Mouse (Mus musculus) large intestine, adult 2 months (tissue): Measurements from ENCODE around the gene Lrrc10. TPM values are rescaled to one million over a fixed set of nuclear protein-coding genes. Genes with fewer than 3 reads are reported as not detected.
"Not testable (repeated sequence)": the region's sequence is repeated elsewhere in the genome, so short reads cannot be mapped to it uniquely, and the experiment has no call there.

Experiments used
- DNase-seq: peaks from one replicate; pipeline ENCODE4 v3.0.0-alpha.2; 2012; ENCODE audit warnings: low read depth, low spot score
- WGBS: fragments of 180-500 bp; shearing (Covaris S2); methylation state at CpG from one replicate; pipeline ENCODE4 v1.1.7; 2018; 5-methylcytosine and 5-hydroxymethylcytosine counted together
- polyA plus RNA-seq: library from polyadenylated mRNA; depleted of rRNA; stranded (reverse); fragments of >200 nt; gene quantifications from 2 replicates; pipeline ENCODE4 v1.2.3, GENCODE M21; 2012; rRNA removed

Gene Lrrc10
- polyA plus RNA-seq = 0.07 and 0.10 TPM in 2 replicates

DNA sequence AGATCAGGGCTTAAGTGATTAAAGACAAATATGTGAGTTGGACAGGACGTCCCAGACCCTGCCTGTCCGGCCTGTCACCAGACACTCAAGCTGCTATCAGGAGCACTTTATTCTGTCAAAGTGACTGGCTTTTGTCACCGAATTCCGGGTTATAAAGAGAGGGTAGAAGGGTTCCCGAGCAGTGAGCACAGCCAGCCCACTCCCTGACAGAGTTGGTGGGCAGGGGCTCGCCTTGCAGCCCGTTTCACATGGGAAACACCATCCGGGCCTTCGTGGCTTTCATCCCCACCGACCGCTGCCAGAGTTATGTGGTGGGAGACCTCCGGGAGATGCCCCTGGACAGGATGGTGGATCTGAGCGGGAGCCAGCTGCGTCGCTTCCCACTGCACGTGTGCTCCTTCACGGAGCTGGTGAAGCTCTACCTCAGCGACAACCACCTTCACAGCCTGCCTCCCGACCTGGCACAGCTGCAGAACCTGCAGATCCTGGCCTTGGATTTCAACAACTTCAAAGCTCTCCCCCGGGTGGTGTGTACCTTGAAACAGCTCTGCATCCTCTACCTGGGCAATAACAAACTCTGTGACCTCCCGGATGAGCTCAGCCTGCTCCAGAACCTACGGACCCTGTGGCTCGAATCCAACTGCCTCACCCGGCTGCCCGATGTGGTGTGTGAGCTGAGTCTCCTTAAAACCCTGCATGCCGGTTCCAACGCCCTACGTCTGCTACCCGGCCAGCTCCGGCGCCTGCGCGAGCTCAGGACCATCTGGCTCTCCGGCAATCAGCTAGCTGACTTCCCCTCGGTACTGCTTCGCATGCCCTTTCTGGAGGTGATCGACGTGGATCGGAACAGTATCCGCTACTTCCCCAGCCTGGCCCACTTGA is at the start of gene Lrrc10:
Lrrc10 (plus strand) TSS at position 167 of the 882 bp plus-strand sequence.
- 58% methylated on average over 40 of the region's 40 CpGs for WGBS
- no peak for DNase-seq

DNA sequence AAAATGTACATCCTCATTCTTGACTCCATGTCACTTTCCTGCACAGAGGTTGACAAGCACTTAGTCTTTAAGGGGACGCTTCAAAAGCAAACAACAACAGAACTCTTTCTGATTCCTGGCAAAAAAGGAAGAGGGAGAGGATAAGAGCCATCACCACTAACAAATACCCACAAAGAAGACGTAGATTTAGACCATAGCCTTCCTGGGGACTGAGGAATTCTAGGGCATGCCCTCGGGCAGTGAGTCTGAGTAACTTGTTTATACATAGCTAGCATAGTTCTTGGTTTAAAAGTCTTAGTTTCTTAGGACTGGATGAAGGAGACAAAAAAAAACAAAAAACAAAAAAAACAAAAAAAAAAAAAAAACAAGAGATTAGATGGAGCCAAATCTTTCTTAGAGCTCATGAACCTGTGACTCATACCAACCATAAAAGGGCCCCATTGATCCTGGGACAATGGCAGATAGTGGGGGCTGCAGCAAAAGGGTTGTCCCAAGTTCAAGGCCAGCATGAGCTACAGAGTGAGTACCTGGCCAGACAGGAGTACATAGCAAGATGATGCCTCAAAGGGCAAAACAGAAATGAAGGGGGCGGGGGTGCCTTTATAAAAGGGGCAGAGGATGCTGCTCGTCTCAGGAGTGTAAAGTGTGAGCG is 49.4 kb upstream of the Lrrc10 start:
- no peak for DNase-seq

DNA sequence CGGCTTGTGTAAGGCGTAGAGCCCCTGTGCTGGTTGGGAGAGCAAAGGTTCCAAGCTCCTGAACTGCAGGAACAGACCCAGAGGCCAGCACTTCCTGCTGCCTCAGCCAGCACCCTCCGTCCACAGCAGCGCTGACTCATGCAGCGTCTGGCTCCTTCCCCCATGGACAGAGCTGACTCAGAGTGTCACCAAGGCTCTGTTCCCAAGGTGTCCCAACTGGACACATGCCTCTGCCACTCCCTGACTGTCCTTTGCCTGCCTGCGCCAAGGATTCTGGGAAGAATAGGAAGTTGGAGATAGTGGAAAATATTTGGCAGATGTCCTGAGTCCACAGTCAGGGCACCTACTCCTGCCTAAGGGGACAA is 48.9 kb upstream of the Lrrc10 start:
- 10% methylated on average over 6 of the region's 6 CpGs for WGBS
- peak; percentile 63 for DNase-seq

More for the DNA sequence above, 49.4 kb upstream of the Lrrc10 start:
- WGBS = 52% methylated on average over 6 of the region's 6 CpGs

DNA sequence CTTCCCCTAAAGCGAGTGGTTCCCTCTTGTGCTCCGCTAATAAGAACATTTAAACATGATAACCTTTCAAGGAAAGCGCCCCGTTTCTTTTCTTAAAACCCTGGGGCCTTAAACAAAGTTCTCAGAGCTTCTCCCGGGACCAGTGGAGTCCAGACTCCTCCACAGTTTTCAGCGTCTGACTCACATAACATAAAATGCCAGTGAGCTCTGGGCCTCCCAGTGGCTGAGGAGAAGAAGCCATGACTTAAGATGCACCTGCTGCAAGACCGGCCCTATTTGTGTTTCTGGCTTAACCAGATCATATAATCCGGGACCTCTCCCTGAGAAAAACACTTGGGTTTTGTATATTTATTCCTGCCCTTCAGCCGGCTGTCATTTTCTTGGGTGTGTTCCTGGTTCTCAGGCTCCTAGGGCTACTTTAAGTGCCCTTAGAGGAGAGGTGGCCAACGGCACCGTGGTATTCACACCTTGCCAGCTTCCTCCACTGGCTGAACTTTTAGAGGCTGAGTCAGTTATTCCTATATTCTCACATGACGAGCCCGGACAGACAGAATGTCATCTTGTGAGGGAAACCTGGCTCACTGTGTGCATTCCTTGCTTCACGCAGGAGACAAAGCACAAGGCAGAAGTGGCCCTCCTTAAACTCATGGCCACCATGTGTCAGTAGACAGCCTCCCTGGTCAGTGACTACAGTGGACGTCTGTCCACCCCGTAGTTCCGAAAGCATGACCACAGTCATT is 46.3 kb upstream of the Lrrc10 start:
- 53% methylated on average over 17 of the region's 17 CpGs for WGBS
- no peak for DNase-seq

DNA sequence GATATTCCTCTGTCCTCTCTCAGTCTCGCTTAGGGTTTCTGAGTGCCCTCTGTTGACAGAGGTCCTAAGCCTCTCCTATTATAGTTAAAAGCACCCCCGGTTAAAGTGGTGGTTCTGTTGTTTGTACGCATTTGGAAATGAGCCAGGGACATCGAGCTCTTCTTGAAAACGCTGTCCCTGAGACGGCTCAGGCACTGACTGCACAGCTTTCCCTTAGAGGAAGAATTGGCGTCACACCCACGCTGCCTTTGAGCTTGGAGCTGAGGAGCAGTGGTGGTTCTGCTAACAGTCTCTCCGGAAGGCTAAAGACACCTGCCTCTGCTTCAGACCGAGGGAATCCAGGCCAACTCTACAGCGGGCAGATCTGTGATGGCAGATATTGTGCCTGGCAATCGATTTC is 44.2 kb upstream of the Lrrc10 start:
- no peak for DNase-seq
- 41% methylated on average over 12 of the region's 12 CpGs for WGBS

DNA sequence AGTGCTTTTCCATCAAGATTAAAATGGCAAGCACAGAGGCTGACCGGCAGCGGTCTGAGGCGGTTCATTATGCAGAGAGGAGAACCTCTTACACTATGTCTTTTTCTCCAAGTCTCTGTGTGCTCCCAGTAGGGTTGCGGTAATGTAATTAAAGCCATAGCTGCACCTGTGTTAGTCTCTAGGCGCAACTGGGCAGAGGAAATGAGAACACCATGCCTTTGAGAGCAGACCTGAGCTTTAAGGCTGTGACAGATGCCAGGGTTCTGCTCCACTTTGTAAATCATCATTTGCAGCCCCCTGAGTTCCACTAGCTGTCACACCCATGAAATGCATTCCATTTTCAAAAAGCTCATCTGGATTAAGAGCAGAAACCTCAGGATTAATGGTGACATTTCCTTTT is 40.4 kb upstream of the Lrrc10 start:
- WGBS = 88% methylated on average over 5 of the region's 5 CpGs
- no peak for DNase-seq

DNA sequence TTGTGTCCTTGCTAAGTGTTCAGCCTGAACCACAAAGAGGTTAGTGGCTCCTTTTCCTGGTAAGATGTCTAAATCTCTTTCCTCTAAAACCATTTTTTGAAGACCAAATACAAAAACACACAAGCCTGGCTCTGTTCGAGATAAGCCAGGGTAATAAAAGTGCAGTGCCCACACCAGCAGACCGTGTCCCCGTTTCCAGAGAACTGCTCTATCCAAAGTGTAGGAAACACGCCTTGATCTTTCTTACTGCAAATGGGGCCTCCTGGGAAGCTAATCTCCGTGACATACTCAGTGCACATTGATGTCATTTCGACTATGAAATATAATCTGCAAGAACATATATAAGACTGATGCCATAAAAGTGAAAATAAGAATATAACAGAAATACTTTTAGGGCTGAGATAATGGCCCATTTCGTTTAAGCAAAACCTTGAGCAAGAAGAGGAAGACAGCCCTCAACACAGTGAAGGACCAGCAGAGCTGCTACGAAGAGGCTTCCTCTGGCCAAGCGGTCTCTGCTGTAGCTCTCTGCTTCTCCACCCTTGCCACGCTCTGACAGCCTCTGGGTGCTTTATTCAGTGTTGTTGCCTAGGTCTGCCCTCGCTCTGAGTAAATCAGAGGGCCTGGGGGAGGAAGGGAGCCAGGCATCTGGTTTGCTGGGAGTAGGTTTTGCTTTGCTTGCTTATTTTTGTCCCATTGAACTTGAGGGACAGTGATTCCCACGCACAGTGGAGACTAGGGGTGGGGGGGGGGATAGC is 39.3 kb upstream of the Lrrc10 start:
- WGBS = 50% methylated on average over 12 of the region's 12 CpGs
- DNase-seq = no peak

DNA sequence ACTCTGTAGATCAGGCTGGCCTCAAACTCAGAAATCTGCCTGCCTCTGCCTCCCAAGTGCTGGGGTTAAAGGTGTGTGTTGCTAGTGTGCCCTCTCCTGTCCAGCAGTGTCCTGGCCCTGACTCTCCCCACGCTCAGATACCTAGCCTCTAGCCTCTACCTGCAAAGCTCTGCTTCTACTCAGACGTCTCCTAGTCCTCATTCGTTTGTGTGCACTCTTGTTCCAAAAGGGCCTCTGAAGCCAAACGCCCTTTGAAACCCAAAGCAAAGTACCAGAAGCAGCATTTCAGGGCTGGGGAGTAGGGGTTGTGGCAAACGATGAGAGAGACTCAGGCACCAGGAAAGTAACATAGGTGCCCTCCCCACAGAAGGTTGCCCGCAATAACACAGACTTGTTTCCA is 35.5 kb upstream of the Lrrc10 start:
- WGBS = 73% methylated on average over 6 of the region's 6 CpGs

DNA sequence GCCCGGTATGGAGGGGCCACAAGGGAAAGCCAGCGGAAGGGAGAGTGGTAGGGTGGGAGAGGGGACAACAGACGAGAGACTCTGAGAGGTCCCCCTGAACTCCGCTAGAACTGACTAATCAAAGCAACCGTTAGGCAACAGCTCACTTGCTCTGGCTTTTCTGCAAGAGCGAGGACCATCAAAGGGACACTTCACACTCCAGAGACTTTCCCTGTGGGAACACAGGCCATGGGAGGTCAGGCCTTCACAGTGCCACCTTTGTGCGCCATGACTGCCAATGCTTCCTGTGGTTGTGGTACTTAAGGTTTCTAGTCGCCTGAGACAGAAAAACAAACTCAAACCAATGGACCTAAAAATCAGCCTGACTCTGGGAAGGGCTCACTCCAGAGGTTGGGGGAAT is 34.1 kb upstream of the Lrrc10 start:
- DNase-seq = no peak
- 90% methylated on average over 8 of the region's 8 CpGs for WGBS

More for the DNA sequence above, 35.5 kb upstream of the Lrrc10 start:
- DNase-seq = no peak

DNA sequence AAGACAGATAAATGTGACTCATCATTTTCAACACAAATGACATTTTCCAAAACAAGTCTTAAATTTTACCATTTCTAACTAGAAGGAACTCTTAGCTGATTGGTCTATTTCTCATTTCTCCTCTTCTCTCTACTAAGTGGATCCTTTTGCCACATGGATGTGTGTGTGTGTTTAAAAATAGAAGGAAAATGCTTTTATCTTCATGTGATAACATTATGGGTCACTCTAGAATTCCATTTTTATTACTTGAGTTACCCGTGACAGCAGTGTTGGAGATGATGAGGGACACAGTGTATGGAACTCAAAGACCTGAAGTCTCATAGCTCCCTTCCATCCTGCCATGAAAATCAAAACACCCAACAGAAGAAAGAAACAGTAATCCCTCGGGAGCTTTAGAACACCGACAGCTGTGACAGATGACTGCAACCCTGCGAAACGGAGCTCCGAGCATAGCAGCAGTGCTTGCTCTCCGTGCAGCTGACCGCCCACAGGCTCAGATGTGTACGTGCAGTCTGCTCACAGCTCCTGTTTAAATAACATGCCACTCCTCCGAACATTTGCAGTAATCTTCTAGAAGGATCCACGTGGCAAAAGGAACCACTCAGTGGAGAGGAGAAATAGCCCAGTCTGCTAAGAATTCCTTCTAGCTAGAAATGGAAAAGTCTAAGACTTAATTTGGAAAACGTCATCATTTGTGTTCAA is 31.3 kb upstream of the Lrrc10 start:
- WGBS = 18% methylated on average over 12 of the region's 12 CpGs
- DNase-seq = no peak

DNA sequence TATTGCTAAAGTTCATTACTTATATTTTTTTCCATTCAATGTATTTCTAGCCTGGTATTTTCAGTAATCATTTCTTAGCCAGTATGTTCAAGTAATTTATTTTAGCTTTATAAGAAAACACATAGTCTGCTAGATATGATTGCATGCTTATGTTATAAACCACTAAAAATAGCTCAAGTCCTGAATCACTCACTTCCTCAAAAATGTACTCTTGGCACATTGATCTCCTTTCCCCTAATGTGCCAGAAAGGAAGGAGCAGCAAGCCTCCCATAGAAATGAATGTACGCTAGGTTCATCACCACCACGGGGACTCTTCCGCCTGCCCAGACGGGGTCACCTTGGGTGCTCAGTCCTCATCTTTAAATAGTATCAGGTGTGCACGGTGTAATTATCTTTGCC is 30.6 kb upstream of the Lrrc10 start:
- DNase-seq = no peak
- WGBS = 68% methylated on average over 5 of the region's 5 CpGs

DNA sequence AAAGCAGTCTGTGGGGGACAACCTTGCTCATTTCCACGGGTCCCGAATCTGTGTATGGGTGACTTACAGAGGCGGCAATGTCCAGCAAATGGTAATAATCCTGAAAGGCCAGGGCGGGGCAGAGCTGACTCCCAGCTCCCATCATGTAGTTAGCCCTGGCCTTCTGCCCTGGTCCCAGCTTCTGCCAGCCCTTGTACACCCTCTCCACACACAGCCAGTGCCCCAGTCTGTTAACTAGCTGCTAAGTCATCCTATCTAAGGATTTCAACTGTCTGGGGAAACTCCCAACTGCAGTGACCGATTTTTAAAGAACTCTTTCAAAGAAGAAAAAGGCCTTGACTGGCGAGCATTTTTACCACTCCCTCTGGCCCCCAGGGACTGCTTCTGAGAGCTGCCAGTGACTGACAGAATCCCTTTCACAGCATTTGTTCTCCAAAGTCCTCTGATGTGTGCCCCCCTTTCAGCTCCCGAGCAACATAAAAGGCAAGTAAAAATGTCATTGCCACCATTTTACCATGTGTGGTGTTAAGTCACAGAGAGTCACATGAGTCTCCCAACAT is 26.8 kb upstream of the Lrrc10 start:
- no peak for DNase-seq
- WGBS = 83% methylated on average over 7 of the region's 7 CpGs

DNA sequence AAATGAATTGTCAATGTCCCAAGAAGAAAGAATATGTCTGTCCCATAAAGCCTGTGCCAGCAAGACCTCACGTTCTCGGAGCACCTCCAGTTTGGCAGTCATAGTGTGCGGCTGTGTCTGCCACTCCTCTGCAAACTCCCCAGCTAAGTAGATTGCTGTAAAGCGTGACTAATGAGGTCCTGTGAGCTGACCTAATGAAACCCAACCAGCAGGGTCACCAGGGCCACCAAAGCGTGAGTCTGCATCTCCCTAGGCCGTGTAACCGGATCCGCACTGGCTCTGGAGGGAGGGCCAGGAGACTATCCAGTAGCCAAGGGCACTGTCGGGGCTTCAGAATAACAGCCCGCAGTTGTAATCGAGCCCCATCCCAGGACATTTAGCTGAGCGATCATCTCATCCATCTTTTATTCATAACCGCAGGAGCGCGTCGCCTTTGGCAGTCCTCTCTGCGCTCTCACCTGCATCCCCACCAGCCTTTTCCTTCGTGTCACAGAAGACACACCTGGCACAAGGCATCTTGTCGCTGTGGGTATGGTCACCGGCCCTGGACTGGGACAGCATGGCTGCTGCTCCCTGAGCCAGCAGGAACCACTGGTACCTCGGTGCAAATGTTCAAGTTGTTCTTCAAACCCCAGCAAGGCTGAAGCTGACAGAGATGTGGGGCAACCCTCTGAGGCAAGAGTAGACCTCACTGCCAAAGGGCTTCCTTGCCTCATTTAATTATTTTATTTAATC is 24.0 kb upstream of the Lrrc10 start:
- WGBS = 48% methylated on average over 21 of the region's 21 CpGs
- DNase-seq = no peak

DNA sequence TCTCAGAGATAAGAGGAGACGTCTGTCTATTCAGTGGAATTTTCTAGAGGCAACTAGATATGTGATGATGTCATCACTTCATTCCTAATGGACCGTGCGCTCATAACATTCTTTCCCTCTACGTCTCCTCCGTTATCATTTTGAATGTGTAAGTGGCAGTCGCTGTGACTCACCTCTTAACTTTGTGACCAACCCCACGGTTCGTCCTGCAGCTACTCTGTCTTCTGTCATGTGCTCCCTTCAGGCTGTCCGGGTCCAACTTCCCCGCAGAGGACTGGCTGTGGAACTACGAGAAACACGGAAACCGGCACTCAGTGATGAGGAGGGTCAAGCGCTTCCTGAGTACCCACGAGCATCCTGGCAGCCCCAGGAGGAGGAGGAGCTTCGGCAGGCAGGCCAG is 21.4 kb upstream of the Lrrc10 start:
- no peak for DNase-seq
- 36% methylated on average over 16 of the region's 16 CpGs for WGBS

DNA sequence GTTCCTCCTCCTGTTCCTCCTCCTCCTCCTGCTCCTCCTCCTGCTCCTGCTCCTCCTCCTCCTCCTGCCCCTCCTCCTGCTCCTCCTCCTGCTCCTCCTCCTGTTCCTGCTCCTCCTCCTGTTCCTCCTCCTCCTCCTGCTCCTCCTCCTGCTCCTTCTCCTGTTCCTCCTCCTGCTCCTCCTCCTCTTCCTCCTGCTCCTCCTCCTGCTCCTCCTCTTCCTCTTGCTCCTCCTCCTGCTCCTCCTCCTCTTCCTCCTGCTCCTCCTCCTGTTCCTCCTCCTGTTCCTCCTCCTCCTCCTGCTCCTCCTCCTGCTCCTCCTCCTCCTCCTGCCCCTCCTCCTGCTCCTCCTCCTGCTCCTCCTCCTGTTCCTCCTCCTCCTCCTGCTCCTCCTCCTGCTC is 19.4 kb upstream of the Lrrc10 start:
- DNase-seq = not testable (repeated sequence)

DNA sequence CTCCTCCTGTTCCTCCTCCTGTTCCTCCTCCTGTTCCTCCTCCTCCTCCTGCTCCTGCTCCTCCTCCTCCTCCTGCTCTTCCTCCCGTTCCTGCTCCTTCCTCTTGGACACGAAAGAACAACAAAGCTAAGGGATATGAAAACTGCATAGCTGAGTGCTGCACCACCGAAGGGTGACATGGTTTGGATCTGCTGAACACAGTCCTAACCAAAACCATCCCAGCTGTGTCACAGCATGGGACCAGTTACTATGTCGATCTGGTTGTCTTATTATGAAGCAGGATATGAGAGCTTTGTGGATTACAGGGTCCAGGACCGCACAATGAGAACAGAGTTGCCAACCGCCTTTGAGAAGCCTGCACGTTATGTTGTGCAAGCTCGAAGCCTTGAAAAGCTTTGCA is 19.0 kb upstream of the Lrrc10 start:
- DNase-seq = no peak
- 57% methylated on average over 8 of the region's 8 CpGs for WGBS

DNA sequence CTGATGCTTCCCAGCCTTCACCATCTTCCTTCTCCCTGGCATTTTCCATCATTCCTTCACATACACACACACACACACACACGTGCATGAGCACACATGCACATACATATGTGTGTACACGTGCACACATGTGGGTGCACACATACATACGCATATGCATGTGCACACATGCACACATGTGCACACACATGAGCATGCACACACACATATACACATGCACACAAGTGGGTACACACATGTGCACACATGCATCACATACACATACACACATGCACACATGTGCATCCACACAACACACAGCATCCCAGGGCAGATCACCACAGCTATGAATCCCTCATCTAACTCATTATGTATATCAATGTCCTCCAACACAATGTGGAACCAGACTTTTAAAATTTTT is 14.0 kb upstream of the Lrrc10 start:
- WGBS = 90% methylated on average over 3 of the region's 3 CpGs
- DNase-seq = no peak

DNA sequence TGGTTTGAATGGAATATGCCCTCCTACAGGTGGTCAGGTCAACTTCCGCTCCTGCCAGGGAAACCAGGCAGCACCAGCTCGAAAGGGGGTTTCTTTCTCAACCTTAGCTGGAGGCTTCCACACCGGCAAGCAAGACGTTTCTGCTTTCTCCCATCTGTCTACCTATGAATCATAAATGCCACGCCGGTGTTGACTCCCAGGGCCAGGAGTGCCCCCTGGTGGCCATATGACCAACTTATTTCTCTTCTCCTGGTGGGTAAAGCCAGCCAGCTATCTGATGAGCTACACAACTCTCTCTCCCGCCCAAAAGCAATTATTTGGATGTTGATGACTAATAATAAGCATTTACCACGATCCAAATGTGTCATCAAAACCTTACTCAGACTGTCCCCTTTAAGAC is 11.4 kb upstream of the Lrrc10 start:
- DNase-seq = peak; percentile 66
- WGBS = 11% methylated on average over 8 of the region's 8 CpGs
